Mouse (Mus musculus) cerebellum, adult 8-10 months (tissue): ENCODE measurements around the gene Aftph.
A peak's percentile ranks its signal among the peaks of the same experiment; 100 is the strongest.
"Not testable (repeated sequence)": the region's sequence is repeated elsewhere in the genome, so short reads cannot be mapped to it uniquely, and the experiment has no call there.

Source experiments
- DNase-seq: peaks from one replicate; pipeline ENCODE4 v3.0.0; 2022

The Aftph gene

DNA sequence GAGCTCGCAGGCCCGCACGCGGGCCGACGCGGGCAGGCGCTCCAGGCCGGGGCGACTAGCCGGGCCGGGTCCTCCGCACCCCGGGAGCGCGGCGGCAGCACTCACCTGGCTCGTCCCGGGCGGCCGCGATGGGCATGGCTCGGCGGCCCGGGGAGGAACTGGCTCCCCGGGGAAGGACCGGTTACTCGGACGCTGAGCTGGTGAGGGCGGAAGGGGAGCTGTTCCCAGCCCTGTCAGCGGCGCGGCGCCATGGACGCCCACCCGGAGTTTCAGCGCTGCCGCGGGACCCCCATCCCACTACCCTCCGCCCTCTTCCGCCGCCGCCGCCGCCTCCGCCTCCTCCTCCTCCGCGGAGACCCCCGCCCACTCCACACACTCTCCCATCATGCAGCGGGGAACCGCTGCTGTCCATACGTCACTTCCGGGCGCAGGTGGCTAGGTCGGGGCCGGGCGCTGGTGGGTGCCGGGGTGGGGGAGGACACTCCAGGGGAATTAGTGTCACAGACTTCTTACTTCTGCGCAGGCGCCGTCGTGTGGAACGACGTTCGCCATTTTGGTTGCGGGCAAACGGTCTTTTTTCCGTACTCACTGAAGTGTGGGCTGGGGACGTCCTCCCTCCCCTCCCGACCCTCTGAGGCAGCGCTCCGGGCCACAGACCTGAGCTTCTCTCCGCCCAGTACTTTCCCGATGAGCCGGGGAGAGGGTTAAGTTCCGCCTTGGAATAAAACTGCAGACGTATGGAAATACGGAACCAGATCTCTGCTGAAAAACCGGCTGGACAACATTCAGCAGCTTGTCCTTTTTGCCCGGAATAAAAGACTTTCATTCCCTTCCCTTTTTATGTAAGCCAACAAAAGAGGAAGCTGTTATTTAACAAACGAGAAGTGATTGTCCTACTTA, at the start of gene Aftph:
Aftph (minus strand) TSS at position 389 of the 900 bp plus-strand sequence.
- DNase-seq: peak; percentile 97

- DNase-seq: no peak
Observed at GRCm38 (mm10) chr11:20789015-20789414, 47.6 kb upstream of the Aftph start.

GRCm38 (mm10) chr11:20788070-20788469, 46.7 kb upstream of the Aftph start:
- DNase-seq: no peak

- no peak for DNase-seq
Observed at GRCm38 (mm10) chr11:20786191-20786590, 44.8 kb upstream of the Aftph start.

DNA sequence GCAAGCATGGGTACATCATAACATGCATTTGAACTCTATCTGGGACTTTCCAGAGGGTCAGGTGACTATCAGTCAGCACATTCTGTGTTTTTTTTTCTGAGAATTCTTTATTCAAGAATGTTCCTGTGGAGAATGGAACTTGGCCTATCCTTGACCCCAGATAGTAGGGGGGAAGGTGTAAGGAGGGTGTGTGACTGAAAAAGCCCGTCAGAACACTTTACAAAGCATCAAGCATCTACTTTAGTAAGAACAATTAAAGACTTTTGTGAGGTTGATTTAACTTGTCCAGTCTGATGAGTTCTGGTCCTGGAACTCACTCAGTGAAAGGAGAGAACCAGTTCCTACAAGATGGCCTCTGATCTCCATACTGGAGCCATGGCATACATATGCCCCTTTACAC, 43.8 kb upstream of the Aftph start:
- DNase-seq: no peak

DNA sequence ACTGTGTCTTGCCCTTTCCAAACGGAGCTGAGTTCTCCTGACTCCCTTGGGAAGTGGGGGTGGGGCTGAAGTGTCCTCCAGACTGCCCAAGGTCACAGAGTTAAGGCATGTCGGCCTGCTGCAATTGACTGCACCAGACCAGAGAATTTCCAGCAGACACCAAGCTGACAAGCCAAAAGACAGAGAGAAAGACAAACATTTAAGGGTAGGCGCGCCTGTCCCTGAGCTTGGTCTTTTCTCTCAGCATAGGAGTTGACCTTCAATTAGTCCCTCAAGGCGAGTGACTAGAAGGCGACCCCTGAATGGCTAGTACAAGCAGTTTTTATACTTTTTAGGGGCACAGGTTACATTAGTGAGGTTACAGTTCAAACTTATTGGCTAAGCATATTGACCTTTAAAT, 43.4 kb upstream of the Aftph start:
- DNase-seq: no peak

GRCm38 (mm10) chr11:20783467-20783866, 42.1 kb upstream of the Aftph start:
- DNase-seq: no peak

GRCm38 (mm10) chr11:20782620-20783019, 41.2 kb upstream of the Aftph start:
- no peak for DNase-seq

DNA sequence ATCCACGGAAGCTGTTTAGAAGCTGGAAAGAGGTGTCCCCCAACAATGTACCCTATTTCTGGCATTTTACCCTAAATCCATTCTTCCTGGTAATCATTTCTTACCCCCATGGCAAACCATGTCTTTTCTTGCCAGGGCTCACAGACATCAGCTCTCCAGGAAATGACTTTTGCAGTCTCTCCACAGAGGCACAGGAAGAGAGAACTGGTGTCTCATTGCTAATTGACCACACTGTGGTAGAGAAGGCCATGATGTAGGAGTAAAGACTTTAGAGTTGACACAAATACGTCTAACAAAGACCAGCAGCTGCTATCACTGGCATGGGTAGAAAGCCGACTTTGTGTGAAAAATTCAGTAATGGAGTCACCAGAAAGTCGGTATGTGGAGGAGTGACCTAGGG, 38.9 kb upstream of the Aftph start:
- no peak for DNase-seq

DNA sequence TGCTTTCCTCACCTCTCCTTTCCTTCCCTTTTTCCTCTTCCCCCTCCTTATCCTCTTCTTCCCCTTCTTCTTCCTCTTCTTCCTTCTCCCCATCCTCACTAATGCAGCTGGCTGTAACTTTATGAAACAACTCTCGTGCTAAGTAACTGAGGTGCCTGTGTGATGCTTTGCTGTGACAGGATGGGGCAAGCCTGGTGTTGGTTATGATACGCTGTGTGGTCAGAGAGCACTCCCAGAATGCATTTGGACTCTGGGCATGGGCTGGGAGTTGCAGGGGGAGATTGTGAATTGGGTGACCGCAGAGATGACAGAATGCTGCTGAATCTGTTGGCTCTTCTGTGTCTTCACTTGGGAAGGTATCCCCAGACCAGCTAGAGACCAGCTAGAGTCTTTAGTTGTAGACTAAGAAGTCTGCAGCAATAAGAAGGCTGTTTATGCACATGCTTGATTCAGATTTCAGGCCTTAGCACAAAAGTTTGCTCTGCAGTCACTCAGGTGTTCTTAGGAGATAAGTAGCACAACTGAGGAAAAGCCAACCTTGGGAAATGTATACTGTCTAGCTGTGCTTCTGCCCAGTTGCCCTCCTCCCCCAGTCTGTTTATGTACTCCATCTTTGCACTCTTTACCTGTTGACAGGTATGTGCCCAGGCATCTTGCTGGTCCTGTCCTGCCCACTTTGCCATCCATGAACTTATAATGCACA, 37.6 kb upstream of the Aftph start:
- no peak for DNase-seq

- DNase-seq: no peak
Observed at GRCm38 (mm10) chr11:20778298-20778697, 36.9 kb upstream of the Aftph start.

- DNase-seq: no peak
Observed at GRCm38 (mm10) chr11:20776668-20777067, 35.3 kb upstream of the Aftph start.

DNA sequence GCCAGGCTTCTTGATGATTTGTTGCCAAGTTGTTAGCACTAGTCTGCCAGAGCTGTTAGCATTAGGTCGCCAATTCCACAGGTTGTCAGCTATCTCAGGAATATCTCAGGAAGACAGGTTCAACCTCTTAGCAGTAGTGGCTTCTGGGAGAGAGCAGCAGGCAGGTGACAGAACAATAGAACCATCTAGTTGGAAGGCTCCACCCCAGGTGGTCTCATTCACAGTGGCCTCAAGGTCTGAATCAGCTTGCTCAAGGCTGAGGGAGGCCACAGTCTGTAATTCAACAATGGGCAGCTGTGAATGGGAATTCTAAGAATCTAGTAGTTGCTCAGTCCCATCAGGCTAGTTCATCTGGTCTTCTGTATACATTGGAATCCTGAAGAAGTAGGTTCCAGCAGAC, 31.3 kb upstream of the Aftph start:
- DNase-seq: no peak

DNA sequence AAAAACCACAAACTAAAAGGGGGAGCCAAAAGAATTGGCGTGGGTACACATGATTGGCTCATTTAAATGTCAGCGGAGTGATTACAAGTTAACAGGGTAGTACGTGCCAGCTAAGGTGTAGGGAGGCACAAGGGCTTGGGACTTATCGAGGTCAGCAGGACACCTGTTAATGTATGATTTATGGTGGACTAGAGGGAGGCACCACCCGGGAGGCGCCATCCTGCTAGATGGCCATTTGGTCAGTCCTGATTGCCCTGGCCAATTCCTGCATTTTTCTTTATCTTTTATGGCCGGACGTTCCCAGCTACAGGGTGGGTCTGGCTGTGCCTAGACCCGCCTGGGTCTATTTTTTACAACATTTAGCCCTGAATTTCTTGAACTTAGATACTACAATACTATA, 30.4 kb upstream of the Aftph start:
- not testable (repeated sequence) for DNase-seq

DNA sequence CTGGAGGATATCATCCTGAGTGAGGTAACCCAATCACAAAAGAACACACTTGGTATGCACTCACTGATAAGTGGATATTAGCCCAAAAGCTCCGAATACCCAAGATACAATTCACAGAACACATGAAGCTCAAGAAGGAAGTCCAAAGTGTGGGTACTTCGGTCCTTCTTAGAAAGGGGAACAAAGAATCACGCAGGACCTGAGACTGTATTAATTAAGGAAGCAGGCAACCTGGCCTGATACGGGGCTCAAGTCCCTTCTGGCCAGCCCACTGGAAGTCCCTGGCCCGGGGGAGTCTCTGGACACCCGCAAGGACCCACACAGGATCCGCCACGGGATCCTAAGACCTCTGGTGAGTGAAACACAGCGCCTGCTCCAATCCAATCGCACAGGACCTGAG, 20.6 kb upstream of the Aftph start:
- not testable (repeated sequence) for DNase-seq

- DNase-seq: no peak
Observed at GRCm38 (mm10) chr11:20750573-20750972, 9.2 kb upstream of the Aftph start.

DNA sequence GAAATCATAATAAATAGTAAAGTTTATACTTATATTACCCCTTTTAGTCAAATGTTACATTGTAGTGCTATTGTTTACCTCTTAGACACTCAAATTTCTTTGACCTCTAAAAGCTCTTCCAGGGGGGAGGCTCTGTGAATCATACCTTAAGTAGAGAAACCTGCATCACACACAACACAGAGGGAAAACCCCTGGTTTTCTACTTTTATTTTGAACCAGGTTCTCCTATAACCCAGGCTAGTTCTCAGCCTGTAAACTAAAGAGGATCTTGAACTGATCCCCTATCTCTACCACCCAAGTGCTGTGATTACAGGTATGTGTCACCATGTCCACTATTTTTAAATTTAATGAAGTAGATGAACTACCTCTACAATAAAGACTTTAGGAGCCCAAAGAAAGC, 2.0 kb upstream of the Aftph start:
- DNase-seq: no peak

DNA sequence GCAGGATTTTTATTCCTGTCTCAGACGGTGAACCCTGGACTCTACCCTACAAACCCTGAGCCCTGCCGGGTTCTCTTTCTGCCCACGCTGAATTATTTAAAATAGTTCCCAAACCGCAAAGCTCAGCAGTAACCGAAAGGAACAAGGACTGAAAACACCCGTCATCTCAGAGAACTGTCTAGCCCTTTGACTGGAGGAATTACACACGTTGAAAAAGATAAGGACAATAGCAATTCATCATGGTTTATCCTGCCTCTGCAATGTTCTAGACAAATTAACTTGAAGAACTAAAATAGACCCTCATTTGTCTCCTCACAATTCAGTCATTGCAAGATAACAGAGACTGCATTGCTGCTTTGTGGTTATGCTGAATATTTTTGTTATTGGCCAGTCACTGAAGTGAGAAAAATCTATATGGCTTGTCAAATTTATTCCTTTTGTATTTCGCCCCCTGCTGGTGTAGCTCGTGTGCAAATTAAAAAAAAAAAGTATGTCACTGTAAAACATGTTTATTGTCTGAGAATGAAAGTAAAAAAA, 1.0 kb upstream of the Aftph start:
- DNase-seq: peak; percentile 71

DNA sequence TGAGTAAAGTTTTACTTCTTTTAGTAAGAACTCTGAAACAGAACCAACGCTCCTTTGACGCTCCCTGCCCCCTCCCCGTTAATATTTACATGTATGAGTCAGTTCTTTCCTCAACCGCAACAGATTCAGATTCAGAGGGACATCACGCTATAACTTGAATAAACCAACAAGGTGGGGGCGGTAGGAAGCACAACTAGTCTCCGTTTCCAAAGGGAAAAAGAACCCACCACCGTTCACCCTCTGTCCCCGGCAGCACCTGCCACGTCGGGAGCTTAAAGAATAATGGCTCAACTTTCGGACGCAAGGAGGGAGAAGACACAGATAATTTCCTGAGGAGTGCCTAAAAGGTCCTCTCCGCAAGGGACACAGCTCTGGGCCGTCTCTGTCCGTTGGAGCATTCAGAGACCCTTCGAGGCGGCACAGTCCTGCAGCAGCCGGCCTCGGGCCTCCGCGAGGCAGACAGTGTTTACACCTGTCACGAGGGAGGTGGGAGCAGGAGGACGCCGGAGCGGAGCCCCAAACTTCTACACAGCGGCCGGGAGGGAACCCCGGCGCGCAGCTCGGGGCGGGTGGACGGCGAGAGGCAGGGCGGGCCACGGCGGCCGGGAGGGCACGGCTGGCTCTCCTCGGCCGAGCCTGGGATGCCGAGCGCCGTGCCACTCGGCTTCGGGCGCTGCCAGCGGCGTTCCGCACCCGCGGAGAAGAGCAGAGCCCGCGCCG, 748 bp downstream of the Aftph start:
- no peak for DNase-seq

GRCm38 (mm10) chr11:20734066-20734465, 7.3 kb downstream of the Aftph start:
- DNase-seq: no peak

GRCm38 (mm10) chr11:20733486-20734030, 7.8 kb downstream of the Aftph start:
- no peak for DNase-seq

DNA sequence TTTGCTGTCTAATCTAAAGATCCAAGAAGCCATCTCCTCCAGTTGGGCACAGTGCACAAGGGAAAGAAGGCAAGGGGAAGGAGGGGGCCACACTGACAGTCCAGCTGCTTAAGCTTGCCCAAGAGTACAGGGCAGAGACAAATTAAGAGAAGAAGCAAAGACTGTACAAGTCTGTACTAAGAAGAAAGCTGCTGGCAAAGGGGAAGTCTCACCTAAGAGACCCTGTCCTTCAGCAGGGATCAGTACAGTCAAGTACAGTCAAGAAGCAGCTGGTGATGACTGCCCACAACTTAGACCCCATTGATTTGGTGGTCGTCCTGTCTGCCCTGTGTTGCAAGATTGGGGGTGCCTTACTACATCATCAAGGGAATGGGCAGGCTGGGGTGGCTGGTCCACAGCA, 12.0 kb downstream of the Aftph start:
- DNase-seq: no peak

DNA sequence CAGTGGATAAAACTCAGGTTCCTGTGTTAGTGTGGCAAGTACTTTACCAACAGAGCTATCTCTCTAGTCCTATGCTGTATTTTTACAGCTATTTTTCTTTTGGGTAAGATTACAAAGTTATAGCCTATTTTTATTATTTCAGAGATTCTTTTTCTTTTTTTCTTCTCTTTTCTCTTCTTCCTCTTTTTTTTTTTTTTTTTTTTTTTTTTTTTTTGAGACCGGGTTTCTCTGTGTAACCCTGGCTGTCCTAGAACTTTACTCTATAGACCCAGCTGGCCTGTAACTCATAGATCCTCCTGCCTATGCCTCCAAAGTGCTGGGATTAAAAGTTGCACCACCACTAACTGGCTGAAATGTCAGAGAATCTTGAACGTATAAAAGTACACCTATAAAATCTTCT, 13.3 kb downstream of the Aftph start:
- no peak for DNase-seq
